Mouse (Mus musculus): ENCODE measurements around the gene Josd1. TPM values are rescaled to one million over a fixed set of nuclear protein-coding genes. Genes with fewer than 3 reads are reported as not detected.

Josd1 gene
- polyA plus RNA-seq, 2 experiments, result 21.1 to 38.7 TPM

- DNase-seq (ENCODE audit: low spot score), result no peak
- ATAC-seq (ENCODE audit: low FRiP score, low read depth), result no peak
- Histone ChIP-seq H3K4me1 (ENCODE audit: control insufficient read depth, insufficient read depth, low read length) (no peaks in the 10 kb centered on the region), H3K36me3 (ENCODE audit: control insufficient read depth, insufficient read depth, low read length) (peaks cover 6% of the 10 kb centered on the region; the same call in 1 of the 2 replicates), H3K4me2 (replicated peaks; ENCODE audit: low read depth, low read length, severe bottlenecking) (no peak overlapping the region), H3K9me3 (ENCODE audit: control insufficient read depth, low read length) (peaks cover 5% of the 10 kb centered on the region; the same call in 1 of the 2 replicates), H3K4me3 (replicated peaks; ENCODE audit: low read length) (no peak overlapping the region), H3K27me3 (ENCODE audit: control insufficient read depth, insufficient read depth, low read length) (no peaks in the 10 kb centered on the region), H3K27ac (replicated peaks; ENCODE audit: low read depth, low read length) (no peak overlapping the region), H3K9ac (ENCODE audit: low read depth, low read length, severe bottlenecking) (no peak overlapping the region)
- TF ChIP-seq POLR2A (IDR thresholded peaks at IDR 0.05; ENCODE audit: borderline replicate concordance, extremely low read depth, insufficient read depth, insufficient read length), result no peak
- WGBS, result 81% methylated on average over 12 of the region's 12 CpGs
Measured at GRCm38 (mm10) chr15:79648130-79648529, 39.6 kb downstream of the Josd1 start.

DNA sequence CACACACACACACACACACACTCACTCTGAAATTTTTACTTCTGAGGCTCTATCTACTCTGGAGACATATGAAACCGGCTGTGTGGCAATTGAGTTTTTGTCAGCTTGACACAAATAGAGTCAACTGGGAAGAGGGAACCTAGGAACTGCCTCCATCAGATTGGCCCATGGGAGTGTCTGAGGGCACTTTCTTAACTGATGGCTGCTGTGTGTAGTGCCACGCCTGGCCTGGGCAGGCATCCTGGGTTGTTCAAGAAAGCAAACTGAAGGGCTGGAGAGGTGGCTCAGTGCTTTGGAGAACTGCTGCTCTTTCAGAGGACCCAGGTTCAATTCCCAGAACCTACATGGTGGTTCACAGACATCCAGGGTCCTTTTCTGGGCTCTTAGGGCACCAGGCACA lies 42.2 kb downstream of the Josd1 start:
- no peak overlapping the region for H3K27ac ChIP-seq (replicated peaks; ENCODE audit: low read depth, low read length)
- no peak for DNase-seq (ENCODE audit: low spot score)
- no peak for ATAC-seq (ENCODE audit: low FRiP score, low read depth)

DNA sequence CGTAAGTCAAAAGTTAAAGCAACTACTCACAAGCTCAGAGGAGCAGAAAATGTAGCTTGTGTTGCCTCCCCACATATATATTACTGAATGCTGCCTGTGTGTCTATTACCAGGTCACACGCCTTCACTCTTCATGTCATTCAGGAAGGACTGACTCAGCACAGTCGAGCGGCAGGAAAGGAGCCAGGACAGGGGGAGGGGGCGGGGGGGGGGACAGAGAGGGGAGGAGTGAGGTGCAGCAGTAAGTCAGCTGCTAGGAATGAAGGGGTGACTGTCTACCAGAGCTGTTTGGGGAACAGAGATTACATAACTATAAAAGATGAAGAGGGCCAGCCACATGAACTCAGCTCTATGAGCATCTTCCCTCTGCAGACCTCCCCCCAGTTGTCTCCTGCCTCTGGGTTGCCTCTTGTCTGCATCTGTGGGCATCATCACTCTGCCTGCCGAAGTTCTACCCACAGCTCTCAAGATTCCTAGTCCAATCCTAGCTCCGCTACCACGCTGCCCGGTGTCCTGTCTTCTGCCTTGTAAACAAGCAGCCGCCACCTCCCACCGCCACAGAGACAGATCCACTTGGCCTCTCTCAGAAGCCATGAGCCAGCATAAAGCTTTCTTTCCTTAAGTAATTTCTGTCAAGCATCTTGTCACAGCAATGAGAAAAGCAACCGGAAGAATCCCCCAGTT lies 46.4 kb downstream of the Josd1 start:
- ATAC-seq (ENCODE audit: low FRiP score, low read depth) (no peak), DNase-seq (ENCODE audit: low spot score) (no peak)
- no peaks in the 10 kb centered on the region for H3K9me3 ChIP-seq (ENCODE audit: control insufficient read depth, low read length)
- peaks cover 26% of the 10 kb centered on the region for H3K36me3 ChIP-seq (ENCODE audit: control insufficient read depth, insufficient read depth, low read length)
- no peak overlapping the region for H3K4me2 ChIP-seq (replicated peaks; ENCODE audit: low read depth, low read length, severe bottlenecking)
- no peaks in the 10 kb centered on the region for H3K27me3 ChIP-seq (ENCODE audit: control insufficient read depth, insufficient read depth, low read length)
- no peak overlapping the region for H3K27ac ChIP-seq (replicated peaks; ENCODE audit: low read depth, low read length)
- no peak overlapping the region for H3K4me3 ChIP-seq (replicated peaks; ENCODE audit: low read length)
- 68% methylated on average over 12 of the region's 12 CpGs for WGBS
- no peak overlapping the region for H3K9ac ChIP-seq (ENCODE audit: low read depth, low read length, severe bottlenecking)
- TF ChIP-seq POLR2A (IDR thresholded peaks at IDR 0.05; ENCODE audit: borderline replicate concordance, extremely low read depth, insufficient read depth, insufficient read length), result no peak
- no peaks in the 10 kb centered on the region for H3K4me1 ChIP-seq (ENCODE audit: control insufficient read depth, insufficient read depth, low read length)

More for the DNA sequence above, 42.2 kb downstream of the Josd1 start:
- no peak overlapping the region for H3K9ac ChIP-seq (ENCODE audit: low read depth, low read length, severe bottlenecking)
- H3K4me1 ChIP-seq (ENCODE audit: control insufficient read depth, insufficient read depth, low read length), result no peaks in the 10 kb centered on the region
- no peak overlapping the region for H3K4me3 ChIP-seq (replicated peaks; ENCODE audit: low read length)
- 86% methylated on average over 2 of the region's 2 CpGs for WGBS
- TF ChIP-seq POLR2A (IDR thresholded peaks at IDR 0.05; ENCODE audit: borderline replicate concordance, extremely low read depth, insufficient read depth, insufficient read length), result no peak
- no peak overlapping the region for H3K4me2 ChIP-seq (replicated peaks; ENCODE audit: low read depth, low read length, severe bottlenecking)
- peaks cover 10% of the 10 kb centered on the region; the same call in 1 of the 2 replicates for H3K36me3 ChIP-seq (ENCODE audit: control insufficient read depth, insufficient read depth, low read length)
- H3K9me3 ChIP-seq (ENCODE audit: control insufficient read depth, low read length), result no peaks in the 10 kb centered on the region
- no peaks in the 10 kb centered on the region for H3K27me3 ChIP-seq (ENCODE audit: control insufficient read depth, insufficient read depth, low read length)

- no peaks in the 10 kb centered on the region for H3K4me1 ChIP-seq (ENCODE audit: control insufficient read depth, insufficient read depth, low read length)
- no peaks in the 10 kb centered on the region for H3K27me3 ChIP-seq (ENCODE audit: control insufficient read depth, insufficient read depth, low read length)
- 53% methylated on average over 2 of the region's 2 CpGs for WGBS
- no peak overlapping the region for H3K4me3 ChIP-seq (replicated peaks; ENCODE audit: low read length)
- ATAC-seq (ENCODE audit: low FRiP score, low read depth), result no peak
- H3K9ac ChIP-seq (ENCODE audit: low read depth, low read length, severe bottlenecking), result no peak overlapping the region
- TF ChIP-seq POLR2A (IDR thresholded peaks at IDR 0.05; ENCODE audit: borderline replicate concordance, extremely low read depth, insufficient read depth, insufficient read length), result no peak
- DNase-seq (ENCODE audit: low spot score), result no peak
- no peak overlapping the region for H3K27ac ChIP-seq (replicated peaks; ENCODE audit: low read depth, low read length)
- peaks cover 35% of the 10 kb centered on the region for H3K36me3 ChIP-seq (ENCODE audit: control insufficient read depth, insufficient read depth, low read length)
- H3K4me2 ChIP-seq (replicated peaks; ENCODE audit: low read depth, low read length, severe bottlenecking), result no peak overlapping the region
- no peaks in the 10 kb centered on the region for H3K9me3 ChIP-seq (ENCODE audit: control insufficient read depth, low read length)
Measured at GRCm38 (mm10) chr15:79630471-79630870, 57.2 kb downstream of the Josd1 start.

Other genes starting within 250 kb of the Josd1 start
- gene Csnk1e, start 232.4 kb downstream of the Josd1 start, polyA plus RNA-seq (2012; rRNA removed), result 184 and 214 TPM in 2 replicates
- 83.8 and 98.0 TPM in 2 replicates for gene Csnk1e, start 232.4 kb downstream of the Josd1 start, polyA plus RNA-seq (2014; fragmentation: Nextera tagmentation; extraction: Ambion mirVana)
- 0.36 and 0.43 TPM in 2 replicates for gene Kcnj4, start 182.7 kb downstream of the Josd1 start, polyA plus RNA-seq (2012; rRNA removed)
- gene Kcnj4, start 182.7 kb downstream of the Josd1 start, polyA plus RNA-seq (2014; fragmentation: Nextera tagmentation; extraction: Ambion mirVana), result 0.08 TPM in 1 of 2 replicates, not detected in the other
- 143 and 171 TPM in 2 replicates for gene Kdelr3, start 171.5 kb downstream of the Josd1 start, polyA plus RNA-seq (2012; rRNA removed)
- 137 and 158 TPM in 2 replicates for gene Kdelr3, start 171.5 kb downstream of the Josd1 start, polyA plus RNA-seq (2014; fragmentation: Nextera tagmentation; extraction: Ambion mirVana)
- 724 and 821 TPM in 2 replicates for gene Ddx17, start 141.2 kb downstream of the Josd1 start, polyA plus RNA-seq (2012; rRNA removed)
- gene Ddx17, start 141.2 kb downstream of the Josd1 start, polyA plus RNA-seq (2014; fragmentation: Nextera tagmentation; extraction: Ambion mirVana), result 92.6 and 98.0 TPM in 2 replicates
- 13.1 and 13.6 TPM in 2 replicates for gene Dmc1, start 82.8 kb downstream of the Josd1 start, polyA plus RNA-seq (2012; rRNA removed)
- 2.6 TPM in 2 replicates for gene Dmc1, start 82.8 kb downstream of the Josd1 start, polyA plus RNA-seq (2014; fragmentation: Nextera tagmentation; extraction: Ambion mirVana)
- gene Fam227a, start 29.0 kb downstream of the Josd1 start, polyA plus RNA-seq (2012; rRNA removed), result 7.5 and 7.9 TPM in 2 replicates
- 1.3 and 2.0 TPM in 2 replicates for gene Fam227a, start 29.0 kb downstream of the Josd1 start, polyA plus RNA-seq (2014; fragmentation: Nextera tagmentation; extraction: Ambion mirVana)
- gene Cby1, start 28.7 kb downstream of the Josd1 start, polyA plus RNA-seq (2012; rRNA removed), result 17.9 and 21.6 TPM in 2 replicates
- gene Cby1, start 28.7 kb downstream of the Josd1 start, polyA plus RNA-seq (2014; fragmentation: Nextera tagmentation; extraction: Ambion mirVana), result 44.9 and 49.6 TPM in 2 replicates
- 112 and 117 TPM in 2 replicates for gene Tomm22, start 17.1 kb downstream of the Josd1 start, polyA plus RNA-seq (2012; rRNA removed)
- gene Tomm22, start 17.1 kb downstream of the Josd1 start, polyA plus RNA-seq (2014; fragmentation: Nextera tagmentation; extraction: Ambion mirVana), result 207 and 217 TPM in 2 replicates
- gene Gtpbp1, start 2.9 kb upstream of the Josd1 start, polyA plus RNA-seq (2012; rRNA removed), result 39.6 and 43.9 TPM in 2 replicates
- gene Gtpbp1, start 2.9 kb upstream of the Josd1 start, polyA plus RNA-seq (2014; fragmentation: Nextera tagmentation; extraction: Ambion mirVana), result 32.6 and 36.8 TPM in 2 replicates
- 37.9 and 46.8 TPM in 2 replicates for gene Sun2, start 54.6 kb upstream of the Josd1 start, polyA plus RNA-seq (2012; rRNA removed)
- 6.9 and 8.0 TPM in 2 replicates for gene Sun2, start 54.6 kb upstream of the Josd1 start, polyA plus RNA-seq (2014; fragmentation: Nextera tagmentation; extraction: Ambion mirVana)
- 70.2 and 88.9 TPM in 2 replicates for gene Dnal4, start 89.9 kb upstream of the Josd1 start, polyA plus RNA-seq (2012; rRNA removed)
- gene Dnal4, start 89.9 kb upstream of the Josd1 start, polyA plus RNA-seq (2014; fragmentation: Nextera tagmentation; extraction: Ambion mirVana), result 60.9 and 68.2 TPM in 2 replicates
- gene Nptxr, start 116.8 kb upstream of the Josd1 start, polyA plus RNA-seq (2012; rRNA removed), result 9.3 and 11.3 TPM in 2 replicates
- gene Nptxr, start 116.8 kb upstream of the Josd1 start, polyA plus RNA-seq (2014; fragmentation: Nextera tagmentation; extraction: Ambion mirVana), result 2.6 and 4.7 TPM in 2 replicates
- 1.7 TPM in 1 of 2 replicates, not detected in the other for gene Npcd, start 146.3 kb upstream of the Josd1 start, polyA plus RNA-seq (2012; rRNA removed)
- gene Npcd, start 146.3 kb upstream of the Josd1 start, polyA plus RNA-seq (2014; fragmentation: Nextera tagmentation; extraction: Ambion mirVana), result 0.50 and 0.99 TPM in 2 replicates
- gene Cbx6, start 146.8 kb upstream of the Josd1 start, polyA plus RNA-seq (2012; rRNA removed), result 83.4 and 95.0 TPM in 2 replicates
- 49.1 and 49.9 TPM in 2 replicates for gene Cbx6, start 146.8 kb upstream of the Josd1 start, polyA plus RNA-seq (2014; fragmentation: Nextera tagmentation; extraction: Ambion mirVana)
- 16.0 and 18.0 TPM in 2 replicates for gene Apobec3, start 203.7 kb upstream of the Josd1 start, polyA plus RNA-seq (2012; rRNA removed)
- gene Apobec3, start 203.7 kb upstream of the Josd1 start, polyA plus RNA-seq (2014; fragmentation: Nextera tagmentation; extraction: Ambion mirVana), result 12.0 and 13.2 TPM in 2 replicates